ENCODE assay signal across 8 mouse cellular contexts in the genomic region with DNA sequence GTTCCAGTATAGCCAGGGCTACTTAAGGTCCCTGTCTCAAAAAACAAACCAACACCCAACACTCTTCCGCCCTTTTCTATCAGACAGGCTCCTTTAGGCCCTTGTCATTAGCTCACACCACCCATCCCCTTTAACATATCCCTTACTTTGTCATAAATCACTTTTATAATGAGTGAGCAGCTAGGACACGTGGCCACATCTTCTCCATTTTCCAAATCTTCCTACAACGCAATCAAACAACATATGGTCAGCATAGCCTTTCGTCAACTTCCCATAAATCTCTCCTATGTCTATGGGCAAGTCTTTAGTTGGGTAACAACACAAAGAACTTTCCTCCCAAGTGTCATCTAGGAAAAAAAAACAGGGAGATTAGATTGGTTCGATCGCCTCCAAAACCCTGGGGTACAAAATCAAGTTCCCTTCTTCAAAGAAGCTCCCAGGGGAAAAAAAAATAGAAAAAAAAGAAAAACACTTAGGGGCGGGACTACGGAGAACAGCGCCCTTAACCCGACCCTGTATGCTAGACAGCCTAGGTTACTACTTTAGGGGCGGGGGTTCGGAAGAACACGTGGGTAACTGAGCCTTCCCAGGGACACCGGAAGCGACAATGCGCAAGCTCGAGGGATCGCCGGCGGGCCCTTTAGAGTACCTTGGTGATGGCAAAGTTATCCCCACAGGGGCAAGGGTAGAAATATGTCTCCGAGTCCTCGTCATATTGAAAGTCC. TPM values are rescaled to one million over a fixed set of nuclear protein-coding genes. Genes with fewer than 3 reads are reported as not detected.
DNase-seq lines count a peak whose midpoint lies in the region; ATAC-seq and TF ChIP-seq lines count a peak whose summit lies in the region.

A gene (plus strand): TSS at position 614 of the 725 bp plus-strand sequence.

- H3K4me3 ChIP-seq in hindbrain, postnatal 0 days (ENCODE audit: low read length), result peak within 1 kb of the TSS; percentile 70
- peak within 1 kb of the TSS; percentile 77 for H3K4me3 ChIP-seq in liver, embryonic 16.5 days (ENCODE audit: low read depth, low read length)
- peak within 1 kb of the TSS; percentile 79 for H3K4me3 ChIP-seq in stomach, embryonic 15.5 days (replicated peaks)

- WGBS in hindbrain, postnatal 0 days, result 4% methylated on average over 22 of the region's 22 CpGs
- 2% methylated on average over 22 of the region's 22 CpGs for WGBS in liver, embryonic 16.5 days (ENCODE audit: insufficient replicate concordance)
- 2% methylated on average over 22 of the region's 22 CpGs for WGBS in stomach, embryonic 15.5 days

- H3K4me2 ChIP-seq in hindbrain, postnatal 0 days (ENCODE audit: low read depth, low read length), result peak within 1 kb of the TSS; percentile 87
- peak within 1 kb of the TSS; percentile 84 for H3K4me2 ChIP-seq in liver, embryonic 16.5 days (ENCODE audit: low read depth, low read length)
- H3K4me2 ChIP-seq in stomach, embryonic 15.5 days, result peak within 1 kb of the TSS; percentile 69

- peak within 1 kb of the TSS; percentile 48 for H3K9ac ChIP-seq in hindbrain, postnatal 0 days (replicated peaks; ENCODE audit: low read length)
- H3K9ac ChIP-seq in liver, embryonic 16.5 days (ENCODE audit: low read depth, low read length), result peak within 1 kb of the TSS; percentile 72
- peak within 1 kb of the TSS; percentile 64 for H3K9ac ChIP-seq in stomach, embryonic 15.5 days

- no peaks in the 10 kb centered on the region for H3K27me3 ChIP-seq in hindbrain, postnatal 0 days (ENCODE audit: insufficient read depth, low read length)
- no peaks in the 10 kb centered on the region for H3K27me3 ChIP-seq in liver, embryonic 16.5 days (ENCODE audit: control insufficient read depth, insufficient read depth, low read depth, low read length)
- no peaks in the 10 kb centered on the region for H3K27me3 ChIP-seq in stomach, embryonic 15.5 days (replicated peaks)

- peak within 1 kb of the TSS; percentile 80 for H3K27ac ChIP-seq in hindbrain, postnatal 0 days
- peak within 1 kb of the TSS; percentile 92 for H3K27ac ChIP-seq in liver, embryonic 16.5 days (ENCODE audit: low read length)
- H3K27ac ChIP-seq in stomach, embryonic 15.5 days, result peak within 1 kb of the TSS; percentile 92

- ATAC-seq in hindbrain, postnatal 0 days, result peak; percentile 94
- peak; percentile 86 for ATAC-seq in liver, embryonic 16.5 days (ENCODE audit: low read depth)
- ATAC-seq in stomach, embryonic 15.5 days (ENCODE audit: insufficient read depth, low FRiP score, low read depth), result peak; percentile 92

- peaks cover 23% of the 10 kb centered on the region for H3K36me3 ChIP-seq in hindbrain, postnatal 0 days (ENCODE audit: insufficient read depth, low read length)
- H3K36me3 ChIP-seq in liver, embryonic 16.5 days (ENCODE audit: control insufficient read depth, insufficient read depth), result peaks cover 15% of the 10 kb centered on the region
- H3K36me3 ChIP-seq in stomach, embryonic 15.5 days, result peaks cover 20% of the 10 kb centered on the region

- 0 out of 2 replicates have a peak, but pooled peaks cover 4% of the 10 kb centered on the region for H3K4me1 ChIP-seq in hindbrain, postnatal 0 days (ENCODE audit: insufficient read depth, low read length)
- H3K4me1 ChIP-seq in liver, embryonic 16.5 days (ENCODE audit: control insufficient read depth, low read depth, low read length), result peaks cover 14% of the 10 kb centered on the region
- peaks cover 6% of the 10 kb centered on the region; the same call in 1 of the 2 replicates for H3K4me1 ChIP-seq in stomach, embryonic 15.5 days

- no peak for TF ChIP-seq CTCF in hindbrain, postnatal 0 days (IDR thresholded peaks at IDR 0.05; ENCODE audit: low read depth)

- DNase-seq in spleen, postnatal 36 days (ENCODE audit: low spot score in 2 of 2), result peak; percentile 87 to 90
- no peak for DNase-seq in spleen, postnatal 10 days (ENCODE audit: low spot score in 2 of 2)
- DNase-seq in adrenal gland, postnatal 4 days (ENCODE audit: low spot score in 2 of 2), result no peak
- DNase-seq in forelimb bud, embryonic 11.5 days (ENCODE audit: low read depth, low spot score), result peak; percentile 91
- peak; percentile 90 for DNase-seq in hindbrain, postnatal 0 days (ENCODE audit: low spot score)
- DNase-seq in cerebellum, adult 9-10 months, result no peak

- no peaks in the 10 kb centered on the region for H3K9me3 ChIP-seq in hindbrain, postnatal 0 days (ENCODE audit: low read length)
- H3K9me3 ChIP-seq in liver, embryonic 16.5 days (replicated peaks; ENCODE audit: control insufficient read depth, low read length), result no peaks in the 10 kb centered on the region
- H3K9me3 ChIP-seq in stomach, embryonic 15.5 days, result no peaks in the 10 kb centered on the region

RNA-seq across cellular contexts. Expression of the gene that starts here (rescaled TPM):
- total RNA-seq in adrenal gland, postnatal 4 days (2021), result 10 to 100 TPM; 30.2 to 32.9 TPM
- 28.8 and 34.3 TPM in 2 replicates for total RNA-seq in hindbrain, postnatal 0 days (2014; rRNA removed)
- 24.5 and 24.6 TPM in 2 replicates for polyA plus RNA-seq in hindbrain, postnatal 0 days (2015; fragmentation: Nextera tagmentation; extraction: Ambion mirVana)
- polyA plus RNA-seq in liver, embryonic 16.5 days (2015; fragmentation: Nextera tagmentation; extraction: Ambion mirVana), result 13.0 and 16.9 TPM in 2 replicates
- 30.9 and 31.2 TPM in 2 replicates for polyA plus RNA-seq in stomach, embryonic 15.5 days (2015; fragmentation: Nextera tagmentation; extraction: Ambion mirVana)

Comparison
In these comparisons a context has a peak if more than half of its experiments do, and no peak if none do; other contexts are left out.
1. DNase-seq: peak in spleen, postnatal 36 days (2 of 2), forelimb bud, embryonic 11.5 days (single experiment) and hindbrain, postnatal 0 days (single experiment); none in spleen, postnatal 10 days (0 of 2), adrenal gland, postnatal 4 days (0 of 2) and cerebellum, adult 9-10 months (single experiment).
2. Peak in every context shown above with its lines, with median percentiles within 50 percentile points of each other: ATAC-seq, H3K27ac ChIP-seq, H3K4me2 ChIP-seq, H3K4me3 ChIP-seq and H3K9ac ChIP-seq.